Mouse (Mus musculus) liver, adult (tissue): ENCODE measurements at regions not wholly inside any gene's neighbourhood (a gene's known extent, or its start where the extent isn't known, plus 50 kb on each side); places are given as distances from the start of the nearest gene placed in this dataset.

Experiments used
- GATA4 ChIP-seq: IDR thresholded peaks from 2 replicates; pipeline ENCODE4 v1.6.1; 2014; ENCODE audit warnings: mild to moderate bottlenecking, low read length; ENCODE audit not compliant: insufficient replicate concordance

- TF ChIP-seq GATA4, result no peak
Measured at GRCm38 (mm10) chr6:50949361-50949760, 295.1 kb upstream of the Npvf start.

- TF ChIP-seq GATA4, result no peak
Measured at GRCm38 (mm10) chr6:50949883-50950583, 295.8 kb upstream of the Npvf start.

- no peak for TF ChIP-seq GATA4
Measured at GRCm38 (mm10) chr6:50957328-50957900, 303.2 kb upstream of the Npvf start.

GRCm38 (mm10) chr6:50960341-50960740, 306.1 kb upstream of the Npvf start:
- no peak for TF ChIP-seq GATA4

- no peak for TF ChIP-seq GATA4
Measured at GRCm38 (mm10) chr6:50961592-50961991, 307.4 kb upstream of the Npvf start.

GRCm38 (mm10) chr6:50968546-50968945, 314.3 kb upstream of the Npvf start:
- TF ChIP-seq GATA4, result no peak

GRCm38 (mm10) chr6:50969341-50969740, 315.1 kb upstream of the Npvf start:
- no peak for TF ChIP-seq GATA4

GRCm38 (mm10) chr6:50969997-50970396, 315.8 kb upstream of the Npvf start:
- no peak for TF ChIP-seq GATA4

GRCm38 (mm10) chr6:50970770-50971169, 316.5 kb upstream of the Npvf start:
- no peak for TF ChIP-seq GATA4

- no peak for TF ChIP-seq GATA4
Measured at GRCm38 (mm10) chr6:50972268-50972667, 318.0 kb upstream of the Npvf start.

GRCm38 (mm10) chr6:50973231-50973654, 319.0 kb upstream of the Npvf start:
- TF ChIP-seq GATA4, result peak; percentile 60; the same call in 1 of the 2 replicates

GRCm38 (mm10) chr6:50973815-50974214, 319.6 kb upstream of the Npvf start:
- no peak for TF ChIP-seq GATA4

GRCm38 (mm10) chr6:50974961-50975360, 320.7 kb upstream of the Npvf start:
- TF ChIP-seq GATA4, result no peak

GRCm38 (mm10) chr6:50976973-50977372, 322.7 kb upstream of the Npvf start:
- TF ChIP-seq GATA4, result no peak

GRCm38 (mm10) chr6:50977381-50977780, 323.1 kb upstream of the Npvf start:
- TF ChIP-seq GATA4, result no peak

- TF ChIP-seq GATA4, result no peak
Measured at GRCm38 (mm10) chr6:50978016-50978415, 323.8 kb upstream of the Npvf start.

- peak; percentile 23; the same call in 1 of the 2 replicates for TF ChIP-seq GATA4
Measured at GRCm38 (mm10) chr6:50978571-50978970, 324.3 kb upstream of the Npvf start.

GRCm38 (mm10) chr6:50979764-50980163, 325.5 kb upstream of the Npvf start:
- TF ChIP-seq GATA4, result no peak

- TF ChIP-seq GATA4, result no peak
Measured at GRCm38 (mm10) chr6:50980311-50980710, 326.1 kb upstream of the Npvf start.
